Mouse (Mus musculus): ENCODE measurements around the gene Gja5.
"Not testable (repeated sequence)": the region's sequence is repeated elsewhere in the genome, so short reads cannot be mapped to it uniquely, and the experiment has no call there.

- TF ChIP-seq CTCF, EP300 (IDR thresholded peaks at IDR 0.05): not testable (repeated sequence)
These were observed 199.5 kb downstream of the Gja5 start for GRCm38 (mm10) chr3:97103946-97104345.
